Mouse (Mus musculus): ENCODE measurements around the gene Pard6b. TPM values are rescaled to one million over a fixed set of nuclear protein-coding genes. Genes with fewer than 3 reads are reported as not detected.

The Pard6b gene
- total and polyA plus RNA-seq, 2 experiments from 2014 or later, result 3.5 to 6.5 TPM

DNA sequence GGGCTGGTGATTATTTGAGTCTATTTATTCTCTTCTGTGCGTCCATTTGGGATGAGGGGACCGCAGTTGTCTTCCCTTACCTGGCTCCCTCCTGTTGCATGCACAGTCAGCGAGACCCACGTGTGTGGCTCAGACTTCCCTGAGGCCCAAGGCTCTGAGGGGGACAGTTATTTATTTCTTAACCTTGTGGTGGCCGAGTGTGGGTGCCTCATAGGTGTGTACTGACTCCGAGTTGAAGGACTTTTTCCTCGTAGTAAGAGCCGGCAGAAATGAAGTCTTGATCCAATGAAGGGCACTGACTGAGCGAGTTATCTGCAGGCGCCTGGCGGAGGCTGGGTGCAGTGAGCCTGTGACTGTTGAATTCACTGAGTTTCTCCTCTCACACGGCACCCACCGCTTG is 19.2 kb downstream of the Pard6b start:
- no peak overlapping the region for H3K4me3 ChIP-seq (ENCODE audit: low read depth, low read length)
- no peak overlapping the region for H3K9ac ChIP-seq (replicated peaks; ENCODE audit: low read depth, low read length)
- DNase-seq (ENCODE audit: low spot score) (no peak), ATAC-seq (ENCODE audit: insufficient read depth, low read depth) (no peak)
- 72% methylated on average over 13 of the region's 13 CpGs for WGBS
- H3K36me3 ChIP-seq (replicated peaks; ENCODE audit: control insufficient read depth, insufficient read depth, low read length), result peaks cover 10% of the 10 kb centered on the region
- H3K27me3 ChIP-seq (ENCODE audit: control insufficient read depth, insufficient read depth, low read length), result no peaks in the 10 kb centered on the region
- no peaks in the 10 kb centered on the region for H3K9me3 ChIP-seq (replicated peaks; ENCODE audit: control insufficient read depth, low read length)
- TF ChIP-seq EP300 (IDR thresholded peaks at IDR 0.05; ENCODE audit: low read depth) (no peak), CTCF (IDR thresholded peaks at IDR 0.05; ENCODE audit: low read depth) (no peak)
- no peak overlapping the region for H3K4me2 ChIP-seq (ENCODE audit: low read depth, low read length)
- H3K27ac ChIP-seq (ENCODE audit: low read depth), result no peak overlapping the region
- H3K4me1 ChIP-seq (ENCODE audit: control insufficient read depth, insufficient read depth), result peaks cover 7% of the 10 kb centered on the region

DNA sequence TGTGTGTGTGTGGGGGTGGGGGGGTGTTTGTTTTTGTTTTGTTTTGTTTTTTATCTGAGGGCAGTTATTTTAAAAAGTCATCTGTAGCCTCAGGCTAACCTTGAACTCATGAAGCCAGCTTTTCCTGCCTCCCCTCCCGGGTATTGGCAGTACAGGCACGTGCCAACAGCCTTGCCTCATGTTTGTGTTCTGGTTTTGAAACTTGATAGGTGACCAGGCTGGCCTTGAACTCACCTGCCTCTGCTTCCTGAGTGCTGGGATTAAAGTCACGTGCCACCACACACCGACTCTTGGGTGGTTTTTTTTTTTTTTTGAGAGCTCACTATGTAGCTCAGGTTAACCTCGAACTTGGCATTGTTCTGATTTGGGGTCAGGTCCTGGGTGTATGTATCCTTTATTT is 21.0 kb downstream of the Pard6b start:
- DNase-seq (ENCODE audit: low spot score) (no peak), ATAC-seq (ENCODE audit: insufficient read depth, low read depth) (no peak)
- Histone ChIP-seq H3K4me3 (ENCODE audit: low read depth, low read length) (no peak overlapping the region), H3K4me1 (ENCODE audit: control insufficient read depth, insufficient read depth) (no peaks in the 10 kb centered on the region), H3K36me3 (replicated peaks; ENCODE audit: control insufficient read depth, insufficient read depth, low read length) (peaks cover 10% of the 10 kb centered on the region), H3K4me2 (ENCODE audit: low read depth, low read length) (no peak overlapping the region), H3K9ac (replicated peaks; ENCODE audit: low read depth, low read length) (no peak overlapping the region), H3K27me3 (ENCODE audit: control insufficient read depth, insufficient read depth, low read length) (no peaks in the 10 kb centered on the region), H3K27ac (ENCODE audit: low read depth) (no peak overlapping the region), H3K9me3 (replicated peaks; ENCODE audit: control insufficient read depth, low read length) (no peaks in the 10 kb centered on the region)
- TF ChIP-seq EP300 (IDR thresholded peaks at IDR 0.05; ENCODE audit: low read depth) (no peak), CTCF (IDR thresholded peaks at IDR 0.05; ENCODE audit: low read depth) (no peak)
- WGBS, result 81% methylated on average over 5 of the region's 5 CpGs

DNA sequence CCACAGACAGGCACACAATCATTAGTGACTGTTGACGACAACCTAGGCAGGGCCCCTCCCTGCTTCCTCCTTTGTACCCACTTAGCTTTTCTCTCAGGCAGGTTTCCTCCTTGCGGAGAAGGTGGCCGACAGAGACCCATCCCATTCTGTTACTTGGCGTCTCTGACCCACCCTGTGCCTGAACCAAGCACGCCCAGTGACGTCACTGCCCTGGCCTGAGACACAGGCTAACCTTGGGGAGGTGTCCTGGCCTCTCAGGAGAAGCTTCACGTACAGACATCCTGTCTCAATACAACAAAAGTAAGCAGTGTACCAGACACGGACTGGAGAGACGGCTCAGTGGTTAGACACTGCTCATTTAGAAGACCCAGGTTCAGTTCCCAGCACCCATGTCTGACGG is 22.5 kb downstream of the Pard6b start:
- 87% methylated on average over 10 of the region's 10 CpGs for WGBS
- no peak overlapping the region for H3K4me3 ChIP-seq (ENCODE audit: low read depth, low read length)
- no peaks in the 10 kb centered on the region for H3K27me3 ChIP-seq (ENCODE audit: control insufficient read depth, insufficient read depth, low read length)
- no peak overlapping the region for H3K4me2 ChIP-seq (ENCODE audit: low read depth, low read length)
- no peaks in the 10 kb centered on the region for H3K4me1 ChIP-seq (ENCODE audit: control insufficient read depth, insufficient read depth)
- DNase-seq (ENCODE audit: low spot score), result no peak
- no peak for ATAC-seq (ENCODE audit: insufficient read depth, low read depth)
- H3K36me3 ChIP-seq (replicated peaks; ENCODE audit: control insufficient read depth, insufficient read depth, low read length), result peaks cover 10% of the 10 kb centered on the region
- no peak overlapping the region for H3K9ac ChIP-seq (replicated peaks; ENCODE audit: low read depth, low read length)
- no peak overlapping the region for H3K27ac ChIP-seq (ENCODE audit: low read depth)
- TF ChIP-seq EP300 (IDR thresholded peaks at IDR 0.05; ENCODE audit: low read depth), result no peak
- no peaks in the 10 kb centered on the region for H3K9me3 ChIP-seq (replicated peaks; ENCODE audit: control insufficient read depth, low read length)

DNA sequence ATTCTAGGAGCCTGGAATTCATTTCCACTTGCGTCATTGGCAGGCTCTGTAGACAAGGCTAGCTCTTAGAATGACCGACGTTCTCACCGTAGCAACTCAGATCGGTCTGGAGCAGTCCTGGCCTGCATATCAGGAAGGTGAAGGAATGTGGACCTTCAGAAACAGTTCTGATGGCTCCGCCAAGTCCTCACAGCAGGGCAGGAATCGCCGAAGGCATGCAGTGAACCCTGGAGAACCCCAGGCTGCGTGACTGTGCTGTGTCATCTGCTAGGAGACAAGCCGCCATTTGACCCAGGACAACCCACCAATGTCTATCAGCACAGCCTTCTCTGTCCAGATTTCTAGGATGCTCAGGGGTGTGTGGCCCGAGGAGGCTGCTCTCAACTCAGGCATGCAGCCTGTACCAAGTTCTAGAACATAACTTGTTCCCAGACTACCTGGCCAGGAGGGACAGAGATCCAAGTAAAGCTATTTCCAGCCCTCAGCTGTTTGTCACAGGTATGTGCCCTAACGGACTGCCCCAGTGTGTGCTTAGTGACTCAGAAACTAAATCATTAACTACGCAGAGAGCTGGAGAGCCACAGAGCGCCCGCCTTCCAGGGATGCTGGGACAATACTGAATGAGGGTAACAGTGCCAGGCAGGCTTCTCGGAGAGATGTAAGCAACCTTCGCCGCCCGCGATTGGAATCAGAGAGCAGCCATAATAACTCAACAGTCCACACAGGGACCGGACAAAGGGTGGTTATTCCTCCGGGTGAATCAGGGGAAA is 23.8 kb downstream of the Pard6b start:
- DNase-seq (ENCODE audit: low spot score), result no peak
- H3K9me3 ChIP-seq (replicated peaks; ENCODE audit: control insufficient read depth, low read length), result no peaks in the 10 kb centered on the region
- H3K4me2 ChIP-seq (ENCODE audit: low read depth, low read length), result no peak overlapping the region
- no peak overlapping the region for H3K9ac ChIP-seq (replicated peaks; ENCODE audit: low read depth, low read length)
- H3K27me3 ChIP-seq (ENCODE audit: control insufficient read depth, insufficient read depth, low read length), result no peaks in the 10 kb centered on the region
- no peak overlapping the region for H3K4me3 ChIP-seq (ENCODE audit: low read depth, low read length)
- H3K36me3 ChIP-seq (replicated peaks; ENCODE audit: control insufficient read depth, insufficient read depth, low read length), result no peaks in the 10 kb centered on the region
- TF ChIP-seq EP300 (IDR thresholded peaks at IDR 0.05; ENCODE audit: low read depth), result no peak
- WGBS, result 77% methylated on average over 22 of the region's 22 CpGs
- ATAC-seq (ENCODE audit: insufficient read depth, low read depth), result no peak
- no peak overlapping the region for H3K27ac ChIP-seq (ENCODE audit: low read depth)
- H3K4me1 ChIP-seq (ENCODE audit: control insufficient read depth, insufficient read depth), result no peaks in the 10 kb centered on the region

DNA sequence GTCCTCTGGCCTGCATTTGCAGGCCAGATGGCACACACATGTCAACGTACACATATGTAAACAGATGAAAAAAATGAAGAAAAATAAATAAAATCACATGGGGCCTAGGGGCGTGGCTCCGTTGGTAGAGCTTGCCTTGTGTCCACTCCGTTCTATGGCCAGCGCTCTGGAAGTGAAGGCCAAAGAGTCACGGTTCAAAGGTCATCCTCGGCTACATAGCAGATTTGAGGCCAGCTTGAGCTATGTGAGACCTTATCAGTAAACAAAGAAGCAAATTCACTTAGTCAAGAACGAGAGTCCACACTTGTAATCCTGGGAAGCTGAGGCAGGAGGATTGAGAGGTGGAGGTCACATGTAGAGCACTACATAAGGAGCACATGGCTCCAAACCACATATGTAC is 24.5 kb downstream of the Pard6b start:
- Histone ChIP-seq H3K9ac (replicated peaks; ENCODE audit: low read depth, low read length) (no peak overlapping the region), H3K36me3 (replicated peaks; ENCODE audit: control insufficient read depth, insufficient read depth, low read length) (no peaks in the 10 kb centered on the region), H3K9me3 (replicated peaks; ENCODE audit: control insufficient read depth, low read length) (no peaks in the 10 kb centered on the region), H3K4me3 (ENCODE audit: low read depth, low read length) (no peak overlapping the region), H3K27ac (ENCODE audit: low read depth) (no peak overlapping the region), H3K4me2 (ENCODE audit: low read depth, low read length) (no peak overlapping the region), H3K4me1 (ENCODE audit: control insufficient read depth, insufficient read depth) (no peaks in the 10 kb centered on the region), H3K27me3 (ENCODE audit: control insufficient read depth, insufficient read depth, low read length) (no peaks in the 10 kb centered on the region)
- WGBS, result 85% methylated on average over 8 of the region's 8 CpGs
- no peak for ATAC-seq (ENCODE audit: insufficient read depth, low read depth)
- TF ChIP-seq CTCF (IDR thresholded peaks at IDR 0.05; ENCODE audit: low read depth), result no peak
- no peak for TF ChIP-seq EP300 (IDR thresholded peaks at IDR 0.05; ENCODE audit: low read depth)
- DNase-seq (ENCODE audit: low spot score), result no peak

DNA sequence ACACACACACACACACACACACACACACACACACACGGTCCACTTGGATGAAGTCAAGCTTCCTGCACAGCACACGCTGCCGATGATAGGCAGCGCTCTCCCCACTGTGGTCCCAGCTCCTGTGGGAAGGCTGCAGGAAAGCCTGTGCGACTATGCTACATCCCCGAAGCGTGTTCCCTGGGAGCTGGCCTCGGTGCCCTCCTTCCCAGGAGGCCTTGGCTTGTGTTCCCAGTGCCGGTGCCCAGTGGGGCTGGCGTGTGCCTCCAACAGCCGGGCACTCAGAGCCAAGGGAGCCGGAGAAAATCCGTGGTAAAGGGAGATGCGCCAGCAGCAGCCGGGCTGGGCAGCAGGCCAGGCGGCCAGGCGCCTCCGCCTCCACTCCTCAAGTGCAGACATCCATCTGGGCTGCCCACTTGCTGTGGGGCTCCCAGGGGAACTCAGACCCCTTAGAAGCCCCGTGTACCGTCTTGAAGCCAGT is 25.9 kb downstream of the Pard6b start:
- Histone ChIP-seq H3K36me3 (replicated peaks; ENCODE audit: control insufficient read depth, insufficient read depth, low read length) (no peaks in the 10 kb centered on the region), H3K4me1 (ENCODE audit: control insufficient read depth, insufficient read depth) (no peaks in the 10 kb centered on the region), H3K9me3 (replicated peaks; ENCODE audit: control insufficient read depth, low read length) (no peaks in the 10 kb centered on the region), H3K4me3 (ENCODE audit: low read depth, low read length) (peak overlapping the region; percentile 25), H3K9ac (replicated peaks; ENCODE audit: low read depth, low read length) (0 out of 2 replicates have a peak overlapping the region, but pooled peaks have one; percentile 25), H3K4me2 (ENCODE audit: low read depth, low read length) (peak overlapping the region; percentile 60), H3K27me3 (ENCODE audit: control insufficient read depth, insufficient read depth, low read length) (no peaks in the 10 kb centered on the region), H3K27ac (ENCODE audit: low read depth) (peak overlapping the region; percentile 73)
- ATAC-seq (ENCODE audit: insufficient read depth, low read depth) (peak; percentile 57), DNase-seq (ENCODE audit: low spot score) (peak; percentile 62)
- TF ChIP-seq EP300 (IDR thresholded peaks at IDR 0.05; ENCODE audit: low read depth) (no peak), CTCF (IDR thresholded peaks at IDR 0.05; ENCODE audit: low read depth) (no peak)
- 29% methylated on average over 19 of the region's 20 CpGs for WGBS
